Mouse (Mus musculus) embryonic facial prominence, embryonic 12.5 days (tissue): ENCODE measurements around the gene Pdia6. TPM values are rescaled to one million over a fixed set of nuclear protein-coding genes. Genes with fewer than 3 reads are reported as not detected.
A peak's percentile ranks its signal among the peaks of the same experiment; 100 is the strongest.

Experiments
- ATAC-seq: fragments of 200-750 bp; cut with Nextera tagmentation; 2 replicates; pipeline ENCODE4 v1.8.0; 2017; ENCODE audit not compliant: insufficient number of reproducible peaks, insufficient read depth, low FRiP score, low TSS enrichment
- H3K27ac ChIP-seq: fragments of 300-500 bp; sonication (generic); 2 replicates; pipeline ENCODE4 v1.5.1; 2016; ENCODE audit warnings: mild to moderate bottlenecking
- H3K27me3 ChIP-seq: fragments of 300-500 bp; sonication (generic); 2 replicates; pipeline ENCODE4 v1.6.1; 2016; ENCODE audit warnings: mild to moderate bottlenecking, moderate library complexity
- H3K36me3 ChIP-seq: fragments of 300-500 bp; sonication (generic); 2 replicates; pipeline ENCODE4 v1.6.1; 2016; ENCODE audit warnings: mild to moderate bottlenecking
- H3K4me1 ChIP-seq: fragments of 300-500 bp; sonication (generic); 2 replicates; pipeline ENCODE4 v1.6.1; 2016
- H3K4me2 ChIP-seq: fragments of 300-500 bp; sonication (generic); replicated peaks from 2 replicates; pipeline ENCODE4 v1.6.1; 2016; ENCODE audit warnings: mild to moderate bottlenecking, moderate library complexity
- H3K4me3 ChIP-seq: fragments of 300-500 bp; sonication (generic); 2 replicates; pipeline ENCODE4 v1.5.1; 2016; ENCODE audit warnings: mild to moderate bottlenecking
- H3K9ac ChIP-seq: fragments of 300-500 bp; sonication (generic); 2 replicates; pipeline ENCODE4 v1.6.1; 2016; ENCODE audit warnings: mild to moderate bottlenecking, moderate library complexity
- H3K9me3 ChIP-seq: fragments of 300-500 bp; sonication (generic); 2 replicates; pipeline ENCODE4 v1.6.1; 2016; ENCODE audit warnings: mild to moderate bottlenecking, moderate library complexity
- WGBS: fragments of 180-500 bp; shearing (Covaris S2); methylation state at CpG from one replicate; pipeline ENCODE4 v1.1.7; 2016; 5-methylcytosine and 5-hydroxymethylcytosine counted together
- polyA plus RNA-seq: library from polyadenylated mRNA; unstranded; fragments of >200 nt; fragmentation: Nextera tagmentation; extraction: Ambion mirVana; gene quantifications from 2 replicates; pipeline ENCODE4 v1.2.1, GENCODE M21; 2016

Pdia6 gene
- polyA plus RNA-seq, 1 experiment from 2014 or later, result 637 TPM

- H3K4me3 ChIP-seq, result no peak overlapping the region
- WGBS, result 19% methylated on average over 12 of the region's 12 CpGs
- no peaks in the 10 kb centered on the region for H3K9me3 ChIP-seq
- H3K27ac ChIP-seq, result peak overlapping the region; percentile 63; the same call in 1 of the 2 replicates
- H3K27me3 ChIP-seq, result no peaks in the 10 kb centered on the region
- no peak overlapping the region for H3K9ac ChIP-seq
- no peak overlapping the region for H3K4me2 ChIP-seq
- ATAC-seq, result peak; percentile 54; the same call in 1 of the 2 replicates
- H3K36me3 ChIP-seq, result no peaks in the 10 kb centered on the region
- H3K4me1 ChIP-seq, result peaks cover 13% of the 10 kb centered on the region
Observed at GRCm38 (mm10) chr12:17238588-17239427, 27.5 kb upstream of the Pdia6 start.

GRCm38 (mm10) chr12:17239428-17239688 lies 27.0 kb upstream of the Pdia6 start:
- Histone ChIP-seq H3K9me3 (no peaks in the 10 kb centered on the region), H3K9ac (no peak overlapping the region), H3K36me3 (no peaks in the 10 kb centered on the region), H3K4me1 (peaks cover 13% of the 10 kb centered on the region), H3K4me3 (no peak overlapping the region), H3K27ac (peak overlapping the region; percentile 63; the same call in 1 of the 2 replicates), H3K27me3 (no peaks in the 10 kb centered on the region), H3K4me2 (no peak overlapping the region)
- ATAC-seq, result no peak

GRCm38 (mm10) chr12:17241016-17241415 lies 25.3 kb upstream of the Pdia6 start:
- no peak overlapping the region for H3K4me2 ChIP-seq
- no peak overlapping the region for H3K27ac ChIP-seq
- WGBS, result 78% methylated on average over 2 of the region's 2 CpGs

GRCm38 (mm10) chr12:17241614-17242013 lies 24.7 kb upstream of the Pdia6 start:
- Histone ChIP-seq H3K36me3 (no peaks in the 10 kb centered on the region), H3K9ac (no peak overlapping the region), H3K27me3 (no peaks in the 10 kb centered on the region), H3K4me3 (no peak overlapping the region), H3K9me3 (no peaks in the 10 kb centered on the region), H3K4me1 (peaks cover 13% of the 10 kb centered on the region), H3K4me2 (no peak overlapping the region), H3K27ac (no peak overlapping the region)
- 95% methylated on average over 9 of the region's 9 CpGs for WGBS
- no peak for ATAC-seq

More at GRCm38 (mm10) chr12:17241016-17241415, 25.3 kb upstream of the Pdia6 start:
- Histone ChIP-seq H3K4me1 (peaks cover 13% of the 10 kb centered on the region), H3K9ac (no peak overlapping the region), H3K4me3 (no peak overlapping the region), H3K36me3 (no peaks in the 10 kb centered on the region), H3K27me3 (no peaks in the 10 kb centered on the region), H3K9me3 (no peaks in the 10 kb centered on the region)
- no peak for ATAC-seq

- no peak overlapping the region for H3K9ac ChIP-seq
- no peak overlapping the region for H3K4me2 ChIP-seq
- H3K4me3 ChIP-seq, result no peak overlapping the region
- no peaks in the 10 kb centered on the region for H3K36me3 ChIP-seq
- peaks cover 13% of the 10 kb centered on the region for H3K4me1 ChIP-seq
- no peaks in the 10 kb centered on the region for H3K27me3 ChIP-seq
- H3K27ac ChIP-seq, result no peak overlapping the region
- ATAC-seq, result no peak; the same call in 1 of the 2 replicates
- no peaks in the 10 kb centered on the region for H3K9me3 ChIP-seq
Observed at GRCm38 (mm10) chr12:17242041-17242440, 24.3 kb upstream of the Pdia6 start.

- ATAC-seq, result no peak
- 81% methylated on average over 8 of the region's 8 CpGs for WGBS
- Histone ChIP-seq H3K9me3 (no peaks in the 10 kb centered on the region), H3K4me1 (no peaks in the 10 kb centered on the region), H3K9ac (no peak overlapping the region), H3K36me3 (no peaks in the 10 kb centered on the region), H3K4me3 (no peak overlapping the region), H3K4me2 (no peak overlapping the region), H3K27ac (no peak overlapping the region), H3K27me3 (0 out of 2 replicates have a peak, but pooled peaks cover 7% of the 10 kb centered on the region)
Observed at GRCm38 (mm10) chr12:17250962-17251361, 15.4 kb upstream of the Pdia6 start.

- H3K4me3 ChIP-seq, result no peak overlapping the region
- no peak for ATAC-seq
Observed at GRCm38 (mm10) chr12:17253069-17253468, 13.3 kb upstream of the Pdia6 start.

GRCm38 (mm10) chr12:17255602-17256001 lies 10.7 kb upstream of the Pdia6 start:
- Histone ChIP-seq H3K4me2 (no peak overlapping the region), H3K27ac (no peak overlapping the region), H3K9ac (no peak overlapping the region), H3K36me3 (no peaks in the 10 kb centered on the region), H3K4me1 (no peaks in the 10 kb centered on the region), H3K9me3 (no peaks in the 10 kb centered on the region), H3K4me3 (no peak overlapping the region), H3K27me3 (0 out of 2 replicates have a peak, but pooled peaks cover 7% of the 10 kb centered on the region)
- ATAC-seq, result no peak
- 80% methylated on average over 6 of the region's 6 CpGs for WGBS

More at GRCm38 (mm10) chr12:17253069-17253468, 13.3 kb upstream of the Pdia6 start:
- WGBS, result 9% methylated on average over 9 of the region's 9 CpGs
- Histone ChIP-seq H3K27ac (no peak overlapping the region), H3K4me1 (no peaks in the 10 kb centered on the region), H3K9ac (no peak overlapping the region), H3K4me2 (peak overlapping the region; percentile 42), H3K36me3 (no peaks in the 10 kb centered on the region), H3K9me3 (no peaks in the 10 kb centered on the region), H3K27me3 (0 out of 2 replicates have a peak, but pooled peaks cover 7% of the 10 kb centered on the region)

- no peaks in the 10 kb centered on the region for H3K9me3 ChIP-seq
- no peak for ATAC-seq
- no peaks in the 10 kb centered on the region for H3K4me1 ChIP-seq
- H3K9ac ChIP-seq, result no peak overlapping the region
- H3K27ac ChIP-seq, result no peak overlapping the region
- H3K27me3 ChIP-seq, result 0 out of 2 replicates have a peak, but pooled peaks cover 7% of the 10 kb centered on the region
- H3K4me2 ChIP-seq, result no peak overlapping the region
- WGBS, result 5% methylated on average over 10 of the region's 10 CpGs
- no peak overlapping the region for H3K4me3 ChIP-seq
- H3K36me3 ChIP-seq, result no peaks in the 10 kb centered on the region
Observed at GRCm38 (mm10) chr12:17256905-17257304, 9.4 kb upstream of the Pdia6 start.

GRCm38 (mm10) chr12:17258431-17258830 lies 7.9 kb upstream of the Pdia6 start:
- Histone ChIP-seq H3K4me1 (no peaks in the 10 kb centered on the region), H3K4me2 (no peak overlapping the region), H3K4me3 (no peak overlapping the region), H3K9ac (no peak overlapping the region), H3K27ac (no peak overlapping the region), H3K27me3 (0 out of 2 replicates have a peak, but pooled peaks cover 5% of the 10 kb centered on the region), H3K9me3 (no peaks in the 10 kb centered on the region), H3K36me3 (no peaks in the 10 kb centered on the region)
- 86% methylated on average over 7 of the region's 7 CpGs for WGBS
- ATAC-seq, result no peak

- Histone ChIP-seq H3K36me3 (no peaks in the 10 kb centered on the region), H3K4me2 (no peak overlapping the region), H3K9ac (no peak overlapping the region), H3K27me3 (no peaks in the 10 kb centered on the region), H3K9me3 (no peaks in the 10 kb centered on the region), H3K27ac (no peak overlapping the region), H3K4me3 (no peak overlapping the region), H3K4me1 (no peaks in the 10 kb centered on the region)
- no peak for ATAC-seq
- WGBS, result 88% methylated on average over 3 of the region's 3 CpGs
Observed at GRCm38 (mm10) chr12:17261005-17261404, 5.3 kb upstream of the Pdia6 start.

GRCm38 (mm10) chr12:17263881-17264280 lies 2.5 kb upstream of the Pdia6 start:
- 67% methylated on average over 3 of the region's 3 CpGs for WGBS
- ATAC-seq, result no peak
- peaks cover 15% of the 10 kb centered on the region for H3K4me1 ChIP-seq

More at GRCm38 (mm10) chr12:17263881-17264280, 2.5 kb upstream of the Pdia6 start:
- no peak overlapping the region for H3K9ac ChIP-seq
- H3K4me2 ChIP-seq, result no peak overlapping the region
- no peak overlapping the region for H3K4me3 ChIP-seq
- H3K27ac ChIP-seq, result no peak overlapping the region
- peaks cover 3% of the 10 kb centered on the region; the same call in 1 of the 2 replicates for H3K36me3 ChIP-seq
- H3K27me3 ChIP-seq, result no peaks in the 10 kb centered on the region
- no peaks in the 10 kb centered on the region for H3K9me3 ChIP-seq
